Comparison of ENCODE assay signal across 8 mouse cellular contexts in genomic region chr11:3483980-3484642, GRCm38 (mm10). TPM values are rescaled to one million over a fixed set of nuclear protein-coding genes. Genes with fewer than 3 reads are reported as not detected.
A peak's percentile ranks its signal among the peaks of the same experiment; 100 is the strongest.
DNase-seq lines count a peak whose midpoint lies in the region; ATAC-seq and TF ChIP-seq lines count a peak whose summit lies in the region.
"Had no signal": no experiment of that assay in that cellular context is flagged by ENCODE, and none has a peak within 500 bp of the region (broad histone marks: within the 10 kb centered on the region; RNA-seq: fewer than 3 reads in every experiment).

No protein-coding gene starts in this region.

- WGBS in hindbrain, embryonic 15.5 days, result 56% methylated on average over 11 of the region's 11 CpGs
- WGBS in hindbrain, embryonic 11.5 days, result 72% methylated on average over 11 of the region's 11 CpGs

- H3K4me1 ChIP-seq in hindbrain, embryonic 15.5 days (replicated peaks), result 0 out of 2 replicates have a peak, but pooled peaks cover 2% of the 10 kb centered on the region
- H3K4me1 ChIP-seq in hindbrain, embryonic 11.5 days (replicated peaks; ENCODE audit: control insufficient read depth, insufficient read depth, low read length), result no peaks in the 10 kb centered on the region

- no peak for DNase-seq in hindbrain, embryonic 11.5 days (ENCODE audit: low spot score)
- DNase-seq in adrenal gland, postnatal 10 days, result peak; percentile 20
- peak; percentile 54 for DNase-seq in brain, embryonic 14.5 days (ENCODE audit: low read depth)
- peak; percentile 53 to 58 for DNase-seq in left cerebral cortex, postnatal 14 days (ENCODE audit: low spot score in 2 of 2)
- no peak for DNase-seq in cerebellum, adult 11 months
- DNase-seq: lung, postnatal 36 days had no signal

- intact Hi-C loops in left cerebral cortex, postnatal 14 days (cut with DNase I), result no loop called here

- no peak overlapping the region for H3K9ac ChIP-seq in hindbrain, embryonic 15.5 days
- no peak overlapping the region for H3K9ac ChIP-seq in hindbrain, embryonic 11.5 days (ENCODE audit: low read depth, low read length)

- no peaks in the 10 kb centered on the region for H3K27me3 ChIP-seq in hindbrain, embryonic 15.5 days
- no peaks in the 10 kb centered on the region for H3K27me3 ChIP-seq in hindbrain, embryonic 11.5 days (ENCODE audit: control insufficient read depth, insufficient read depth, low read length)

- no peaks in the 10 kb centered on the region for H3K9me3 ChIP-seq in hindbrain, embryonic 15.5 days
- H3K9me3 ChIP-seq in hindbrain, embryonic 11.5 days (ENCODE audit: control insufficient read depth, low read length), result no peaks in the 10 kb centered on the region

- no peaks in the 10 kb centered on the region for H3K36me3 ChIP-seq in hindbrain, embryonic 15.5 days
- no peaks in the 10 kb centered on the region for H3K36me3 ChIP-seq in hindbrain, embryonic 11.5 days (ENCODE audit: control insufficient read depth, insufficient read depth, low read length)

- TF ChIP-seq POLR2A in brain, embryonic 14.5 days (IDR thresholded peaks at IDR 0.05; ENCODE audit: borderline replicate concordance, extremely low read depth, insufficient read depth, insufficient read length, poor library complexity, severe bottlenecking), result no peak

- no peak overlapping the region for H3K4me3 ChIP-seq in hindbrain, embryonic 15.5 days
- H3K4me3 ChIP-seq in hindbrain, embryonic 11.5 days (ENCODE audit: low read depth, low read length), result no peak overlapping the region

- peak; percentile 83 for ATAC-seq in hindbrain, embryonic 15.5 days (ENCODE audit: low FRiP score, low read depth)
- ATAC-seq in hindbrain, embryonic 11.5 days (ENCODE audit: low FRiP score), result no peak
- ATAC-seq in granulocyte monocyte progenitor cell, adult 5-6 weeks (replicated peaks; ENCODE audit: poor library complexity, severe bottlenecking), result no peak

- TF ChIP-seq CTCF in brain, embryonic 14.5 days (IDR thresholded peaks at IDR 0.05; ENCODE audit: borderline replicate concordance, extremely low read depth, insufficient read depth, insufficient read length), result no peak

- H3K27ac ChIP-seq in hindbrain, embryonic 15.5 days (replicated peaks), result peak overlapping the region; percentile 22
- no peak overlapping the region for H3K27ac ChIP-seq in hindbrain, embryonic 11.5 days (ENCODE audit: low read depth, low read length)

- no peak overlapping the region for H3K4me2 ChIP-seq in hindbrain, embryonic 15.5 days
- no peak overlapping the region for H3K4me2 ChIP-seq in hindbrain, embryonic 11.5 days (replicated peaks; ENCODE audit: low read depth, low read length)

RNA-seq across cellular contexts. Expression of gene Pla2g3, which starts 4.0 kb away (rescaled TPM):
- polyA plus RNA-seq in hindbrain, embryonic 15.5 days (2015; fragmentation: Nextera tagmentation; extraction: Ambion mirVana), result 1.6 and 2.0 TPM in 2 replicates
- polyA plus RNA-seq in hindbrain, embryonic 11.5 days (2014; fragmentation: Nextera tagmentation; extraction: Ambion mirVana), result 0.60 and 0.86 TPM in 2 replicates
- total RNA-seq in adrenal gland, postnatal 10 days (2021), result under 1 TPM in 1 of 2 experiments, not detected in 1; 0.21 TPM
- polyA plus RNA-seq in brain, embryonic 14.5 days (2012; rRNA removed), result 1.2 and 1.3 TPM in 2 replicates
- total RNA-seq in left cerebral cortex, postnatal 14 days (2021), result 1 to 10 TPM; 3.6 to 7.2 TPM
- total RNA-seq in granulocyte monocyte progenitor cell, adult 5-6 weeks (2014; fragmentation: Nextera tagmentation), result 0.26 TPM in 1 of 2 replicates, not detected in the other
- not detected in 2 replicates for total RNA-seq in granulocyte monocyte progenitor cell, adult 5-6 weeks (2017)

RNA-seq across cellular contexts. Expression of gene Inpp5j, which starts 20.5 kb away (rescaled TPM):
- 9.3 and 9.8 TPM in 2 replicates for polyA plus RNA-seq in hindbrain, embryonic 15.5 days (2015; fragmentation: Nextera tagmentation; extraction: Ambion mirVana)
- 0.09 and 0.29 TPM in 2 replicates for polyA plus RNA-seq in hindbrain, embryonic 11.5 days (2014; fragmentation: Nextera tagmentation; extraction: Ambion mirVana)
- total RNA-seq in adrenal gland, postnatal 10 days (2021), result 1 to 10 TPM in 1 of 2 experiments, under 1 TPM in 1; 0.66 to 1.5 TPM
- 2.2 and 4.1 TPM in 2 replicates for polyA plus RNA-seq in brain, embryonic 14.5 days (2012; rRNA removed)
- total RNA-seq in left cerebral cortex, postnatal 14 days (2021), result 10 to 100 TPM; 51.7 to 53.4 TPM
- total RNA-seq in granulocyte monocyte progenitor cell, adult 5-6 weeks (2014; fragmentation: Nextera tagmentation), result 0.94 and 1.1 TPM in 2 replicates
- total RNA-seq in granulocyte monocyte progenitor cell, adult 5-6 weeks (2017), result 0.09 and 0.57 TPM in 2 replicates

RNA-seq across cellular contexts. Expression of gene Selenom, which starts 30.4 kb away (rescaled TPM):
- polyA plus RNA-seq in hindbrain, embryonic 15.5 days (2015; fragmentation: Nextera tagmentation; extraction: Ambion mirVana), result 136 and 139 TPM in 2 replicates
- 66.5 and 67.4 TPM in 2 replicates for polyA plus RNA-seq in hindbrain, embryonic 11.5 days (2014; fragmentation: Nextera tagmentation; extraction: Ambion mirVana)
- 10 to 100 TPM; 42.7 to 43.6 TPM for total RNA-seq in adrenal gland, postnatal 10 days (2021)
- 57.4 and 65.9 TPM in 2 replicates for polyA plus RNA-seq in brain, embryonic 14.5 days (2012; rRNA removed)
- 100 to 1,000 TPM; 156 to 170 TPM for total RNA-seq in left cerebral cortex, postnatal 14 days (2021)
- 22.0 and 28.8 TPM in 2 replicates for total RNA-seq in granulocyte monocyte progenitor cell, adult 5-6 weeks (2014; fragmentation: Nextera tagmentation)
- 17.0 and 21.1 TPM in 2 replicates for total RNA-seq in granulocyte monocyte progenitor cell, adult 5-6 weeks (2017)

RNA-seq across cellular contexts. Expression of gene Rnf185, which starts 31.9 kb away (rescaled TPM):
- polyA plus RNA-seq in hindbrain, embryonic 15.5 days (2015; fragmentation: Nextera tagmentation; extraction: Ambion mirVana), result 41.1 and 41.7 TPM in 2 replicates
- polyA plus RNA-seq in hindbrain, embryonic 11.5 days (2014; fragmentation: Nextera tagmentation; extraction: Ambion mirVana), result 51.4 and 52.3 TPM in 2 replicates
- 10 to 100 TPM; 28.3 to 30.5 TPM for total RNA-seq in adrenal gland, postnatal 10 days (2021)
- 46.9 and 47.0 TPM in 2 replicates for polyA plus RNA-seq in brain, embryonic 14.5 days (2012; rRNA removed)
- 10 to 100 TPM; 21.7 to 22.4 TPM for total RNA-seq in left cerebral cortex, postnatal 14 days (2021)
- 12.6 and 14.1 TPM in 2 replicates for total RNA-seq in granulocyte monocyte progenitor cell, adult 5-6 weeks (2014; fragmentation: Nextera tagmentation)
- 10.0 and 11.9 TPM in 2 replicates for total RNA-seq in granulocyte monocyte progenitor cell, adult 5-6 weeks (2017)

RNA-seq across cellular contexts. Expression of gene Smtn, which starts 56.3 kb away (rescaled TPM):
- polyA plus RNA-seq in hindbrain, embryonic 15.5 days (2015; fragmentation: Nextera tagmentation; extraction: Ambion mirVana), result 18.5 and 19.5 TPM in 2 replicates
- 27.0 and 27.5 TPM in 2 replicates for polyA plus RNA-seq in hindbrain, embryonic 11.5 days (2014; fragmentation: Nextera tagmentation; extraction: Ambion mirVana)
- total RNA-seq in adrenal gland, postnatal 10 days (2021), result 10 to 100 TPM; 63.4 to 81.0 TPM
- polyA plus RNA-seq in brain, embryonic 14.5 days (2012; rRNA removed), result 5.8 and 12.7 TPM in 2 replicates
- total RNA-seq in left cerebral cortex, postnatal 14 days (2021), result 10 to 100 TPM; 10.8 to 13.1 TPM
- total RNA-seq in granulocyte monocyte progenitor cell, adult 5-6 weeks (2014; fragmentation: Nextera tagmentation), result 7.5 and 10.5 TPM in 2 replicates
- 7.0 and 8.3 TPM in 2 replicates for total RNA-seq in granulocyte monocyte progenitor cell, adult 5-6 weeks (2017)

Comparison
In these comparisons a context has a peak if more than half of its experiments do, and no peak if none do; other contexts are left out.
1. DNase-seq: peak in adrenal gland, postnatal 10 days (single experiment), brain, embryonic 14.5 days (single experiment) and left cerebral cortex, postnatal 14 days (2 of 2); none in hindbrain, embryonic 11.5 days (single experiment) and cerebellum, adult 11 months (single experiment).
2. RNA of gene Inpp5j, which starts 20.5 kb away (total RNA-seq): 51.7 to 53.4 TPM in left cerebral cortex, postnatal 14 days; 0.66 to 1.5 TPM in adrenal gland, postnatal 10 days and 0.09 to 1.1 TPM in granulocyte monocyte progenitor cell, adult 5-6 weeks; every median in the first group is over 10 times any median in the second.